Mouse (Mus musculus): ENCODE results near the gene Atxn2. TPM values are rescaled to one million over a fixed set of nuclear protein-coding genes. Genes with fewer than 3 reads are reported as not detected.
"Not testable (repeated sequence)": the region's sequence is repeated elsewhere in the genome, so short reads cannot be mapped to it uniquely, and the experiment has no call there.

Gene Atxn2
- total RNA-seq, 2 experiments from 2014 or later: 228 to 234 TPM

- no peak for DNase-seq (ENCODE audit: low spot score in 2 of 2)
- intact Hi-C loops (cut with DNase I): loop anchor here (2.0 to 5.0 kb wide), 2 partner anchors 25 to 35 kb away; no protein-coding TSS in a partner anchor
Observed at GRCm38 (mm10) chr5:121841973-121842372, 130.8 kb downstream of the Atxn2 start.

GRCm38 (mm10) chr5:121842665-121843118, 131.6 kb downstream of the Atxn2 start:
- DNase-seq (ENCODE audit: low spot score in 2 of 2): peak; percentile 69 to 84
- intact Hi-C loops (cut with DNase I): loop anchor here (2.0 to 5.0 kb wide), 2 partner anchors 26 to 35 kb away; no protein-coding TSS in a partner anchor

- DNase-seq (ENCODE audit: low spot score in 2 of 2): no peak
- intact Hi-C loops (cut with DNase I): loop anchor here (2.0 to 5.0 kb wide), 2 partner anchors 27 to 36 kb away; no protein-coding TSS in a partner anchor
Observed at GRCm38 (mm10) chr5:121843138-121843905, 132.2 kb downstream of the Atxn2 start.

GRCm38 (mm10) chr5:121845361-121845760, 134.2 kb downstream of the Atxn2 start:
- no peak for DNase-seq (ENCODE audit: low spot score in 2 of 2)
- intact Hi-C loops (cut with DNase I): no loop called here

- intact Hi-C loops (cut with DNase I): no loop called here
- no peak for DNase-seq (ENCODE audit: low spot score in 2 of 2)
Observed at GRCm38 (mm10) chr5:121846322-121846721, 135.2 kb downstream of the Atxn2 start.

GRCm38 (mm10) chr5:121847269-121847668, 136.1 kb downstream of the Atxn2 start:
- intact Hi-C loops (cut with DNase I): not testable (repeated sequence)

GRCm38 (mm10) chr5:121848035-121848519, 136.9 kb downstream of the Atxn2 start:
- DNase-seq (ENCODE audit: low spot score in 2 of 2): peak; percentile 42 to 69
- intact Hi-C loops (cut with DNase I): no loop called here

More at GRCm38 (mm10) chr5:121847269-121847668, 136.1 kb downstream of the Atxn2 start:
- not testable (repeated sequence) for DNase-seq (ENCODE audit: low spot score in 2 of 2)

GRCm38 (mm10) chr5:121848743-121849142, 137.6 kb downstream of the Atxn2 start, which contains the start of gene Pheta1:
Gene Pheta1, plus strand, starts transcription at chr5:121848984.
- intact Hi-C loops (cut with DNase I): no loop called here

GRCm38 (mm10) chr5:121849478-121850349, 138.6 kb downstream of the Atxn2 start:
- no peak for DNase-seq (ENCODE audit: low spot score in 2 of 2)
- intact Hi-C loops (cut with DNase I): no loop called here

More at GRCm38 (mm10) chr5:121848743-121849142, 137.6 kb downstream of the Atxn2 start, which contains the start of gene Pheta1:
- peak; percentile 86 to 93 for DNase-seq (ENCODE audit: low spot score in 2 of 2)

GRCm38 (mm10) chr5:121853368-121854051, 142.4 kb downstream of the Atxn2 start:
- DNase-seq (ENCODE audit: low spot score in 2 of 2): no peak
- intact Hi-C loops (cut with DNase I): no loop called here

- intact Hi-C loops (cut with DNase I): no loop called here
- DNase-seq (ENCODE audit: low spot score in 2 of 2): no peak
Observed at GRCm38 (mm10) chr5:121854768-121855167, 143.6 kb downstream of the Atxn2 start.

- intact Hi-C loops (cut with DNase I): no loop called here
- no peak for DNase-seq (ENCODE audit: low spot score in 2 of 2)
Observed at GRCm38 (mm10) chr5:121856740-121857139, 145.6 kb downstream of the Atxn2 start.

GRCm38 (mm10) chr5:121858427-121858826, 147.3 kb downstream of the Atxn2 start:
- DNase-seq (ENCODE audit: low spot score in 2 of 2): no peak
- intact Hi-C loops (cut with DNase I): no loop called here

- intact Hi-C loops (cut with DNase I): no loop called here
- DNase-seq (ENCODE audit: low spot score in 2 of 2): no peak
Observed at GRCm38 (mm10) chr5:121861964-121862363, 150.8 kb downstream of the Atxn2 start.

- no peak for DNase-seq (ENCODE audit: low spot score in 2 of 2)
- intact Hi-C loops (cut with DNase I): no loop called here
Observed at GRCm38 (mm10) chr5:121864330-121864729, 153.2 kb downstream of the Atxn2 start.
